Mouse (Mus musculus): ENCODE measurements around the gene Tbrg1.
A peak's percentile ranks its signal among the peaks of the same experiment; 100 is the strongest.

Gene Tbrg1

DNA sequence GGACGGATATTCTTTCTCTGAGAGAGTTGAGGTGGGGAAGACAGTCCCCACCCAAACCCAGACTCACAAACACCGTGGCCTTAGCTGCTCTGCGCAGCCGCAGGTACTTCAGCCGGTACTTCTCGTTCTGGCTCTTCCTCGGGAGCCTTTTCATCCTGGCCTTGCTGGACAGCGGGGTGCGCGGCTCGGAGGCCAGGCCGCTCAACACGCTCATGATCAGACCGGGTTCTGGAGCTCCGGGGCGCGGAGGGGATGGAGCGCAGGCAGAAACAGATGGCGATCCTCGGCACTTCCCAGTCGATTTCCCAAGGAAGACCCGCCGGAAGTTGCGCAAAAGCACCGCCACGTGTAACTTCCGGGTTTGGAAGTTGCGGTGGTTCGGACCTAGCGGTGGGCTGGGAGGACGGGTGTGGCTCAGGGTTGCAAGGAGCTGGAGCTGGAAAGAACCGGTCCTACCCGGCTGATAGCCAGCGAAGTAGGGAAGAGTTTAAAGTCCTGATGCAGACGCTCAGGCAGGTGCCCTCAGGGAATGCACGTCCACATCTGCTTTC is at the start of gene Tbrg1:
Gene Tbrg1, minus strand, starts transcription at position 382 of the 551 bp plus-strand sequence.
- DNase-seq (ENCODE audit: low spot score in 2 of 2) = peak; percentile 83 to 88

- DNase-seq (ENCODE audit: low spot score in 2 of 2) = no peak
Measured at GRCm38 (mm10) chr9:37689970-37690686, 33.0 kb upstream of the Tbrg1 start.

DNA sequence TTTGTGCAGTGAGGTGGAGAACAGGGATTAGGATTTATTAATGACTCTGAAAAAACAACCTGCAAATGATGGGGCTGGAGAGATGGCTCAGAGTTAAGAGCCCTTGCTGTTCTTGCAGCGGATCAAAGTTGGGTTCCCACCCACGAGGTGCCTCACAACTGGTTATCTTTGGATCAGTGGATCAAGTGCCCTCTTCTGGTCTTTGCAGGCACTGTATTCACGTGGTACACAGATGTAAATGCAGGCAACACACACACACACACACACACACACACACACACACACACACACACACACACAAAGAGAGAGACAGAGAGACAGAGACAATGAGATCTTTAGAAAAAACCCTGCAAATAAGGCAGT is 30.8 kb upstream of the Tbrg1 start:
- no peak for DNase-seq (ENCODE audit: low spot score in 2 of 2)

DNA sequence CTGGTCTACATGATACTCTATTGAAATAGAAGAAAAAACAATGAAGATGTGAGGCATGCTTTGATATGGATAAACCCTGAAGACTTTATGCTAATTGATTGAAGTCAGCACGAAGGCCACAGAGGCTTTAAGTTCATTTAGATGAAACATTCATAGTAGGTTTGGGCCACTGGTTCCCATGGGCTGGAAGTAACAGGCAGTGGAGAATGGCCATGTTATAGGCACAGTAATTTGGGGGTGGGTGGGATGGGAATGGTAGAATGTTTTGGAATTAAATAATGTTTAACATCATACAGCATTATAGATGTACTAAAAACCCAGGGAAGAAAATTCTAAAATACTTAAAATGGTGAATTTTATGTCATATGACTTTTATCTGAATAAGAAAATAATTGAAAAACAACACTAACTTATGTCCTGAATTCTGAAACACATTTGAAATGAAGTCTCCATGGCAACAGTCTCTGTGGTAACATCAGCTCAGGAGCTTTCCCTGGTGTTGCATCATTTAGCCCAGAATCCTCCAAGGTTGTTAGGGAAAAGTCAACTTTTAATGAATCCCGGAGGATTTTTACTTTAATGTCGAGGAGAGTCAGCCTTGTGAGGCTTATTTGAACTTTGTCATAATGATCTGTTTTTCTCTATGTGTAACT is 30.3 kb upstream of the Tbrg1 start:
- no peak for DNase-seq (ENCODE audit: low spot score in 2 of 2)

DNA sequence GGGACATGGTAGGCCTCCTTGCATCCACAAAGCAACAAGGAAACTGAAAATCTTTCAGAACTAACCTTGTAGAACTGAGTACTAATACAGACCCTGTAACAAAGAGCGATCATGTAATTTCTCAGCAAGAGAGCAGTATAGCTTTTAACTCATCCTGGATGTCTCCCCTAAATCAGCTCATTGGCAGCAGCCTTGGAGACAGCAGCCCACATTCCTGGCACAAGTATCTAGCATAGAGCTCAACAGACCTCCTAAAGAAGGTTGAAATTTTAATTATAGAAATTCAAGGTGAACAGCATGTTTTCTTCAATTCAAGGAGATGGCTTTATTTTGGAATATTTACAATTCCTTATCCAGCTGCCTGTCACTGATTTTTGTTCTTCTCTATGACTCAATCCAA is 24.0 kb upstream of the Tbrg1 start:
- DNase-seq (ENCODE audit: low spot score in 2 of 2) = no peak

- DNase-seq (ENCODE audit: low spot score in 2 of 2) = no peak
Measured at GRCm38 (mm10) chr9:37675287-37675686, 18.2 kb upstream of the Tbrg1 start.

GRCm38 (mm10) chr9:37670261-37670660 is 13.1 kb upstream of the Tbrg1 start:
- no peak for DNase-seq (ENCODE audit: low spot score in 2 of 2)

DNA sequence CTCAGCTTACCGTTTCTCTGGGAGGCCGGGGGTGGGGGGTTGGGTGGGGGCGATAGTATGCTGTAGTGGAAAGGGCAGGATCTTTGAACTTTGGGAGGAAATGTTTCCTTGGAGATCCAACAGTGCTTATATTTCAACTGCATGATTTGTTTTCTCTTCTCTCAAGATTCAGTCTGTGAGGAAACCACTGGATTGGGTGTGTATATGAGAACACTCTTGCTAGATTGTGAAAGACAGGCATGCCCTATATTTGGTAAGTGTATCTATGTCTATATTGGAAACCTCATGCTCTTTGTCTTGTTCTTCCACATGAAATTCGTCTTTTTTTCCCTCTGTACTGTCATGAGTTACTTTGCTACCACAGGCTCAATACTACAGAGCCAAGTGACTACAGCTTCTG is 12.6 kb upstream of the Tbrg1 start:
- DNase-seq (ENCODE audit: low spot score in 2 of 2) = no peak

DNA sequence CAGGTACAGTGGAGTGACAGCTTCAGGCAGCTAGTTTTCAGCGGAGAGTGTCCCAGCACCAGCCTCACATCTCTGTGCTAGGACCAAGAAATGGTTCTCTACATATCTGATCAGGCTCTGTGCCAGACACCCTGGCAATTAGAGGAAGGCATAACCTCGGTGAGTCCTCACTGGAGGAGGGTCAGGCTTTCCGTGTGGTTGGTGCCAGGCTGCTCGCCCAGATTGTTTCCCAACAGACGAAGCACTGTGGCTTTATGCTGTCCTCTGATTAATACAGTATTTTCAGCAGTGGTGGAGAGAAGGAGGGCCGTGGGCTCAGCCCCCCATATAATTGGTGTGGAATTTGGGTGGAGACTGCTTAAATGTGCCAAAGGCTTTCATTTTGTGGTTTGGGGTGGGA is 12.0 kb upstream of the Tbrg1 start, which contains the start of gene Panx3:
Gene Panx3, minus strand, starts transcription at position 121 of the 400 bp plus-strand sequence.
- no peak for DNase-seq (ENCODE audit: low spot score in 2 of 2)

DNA sequence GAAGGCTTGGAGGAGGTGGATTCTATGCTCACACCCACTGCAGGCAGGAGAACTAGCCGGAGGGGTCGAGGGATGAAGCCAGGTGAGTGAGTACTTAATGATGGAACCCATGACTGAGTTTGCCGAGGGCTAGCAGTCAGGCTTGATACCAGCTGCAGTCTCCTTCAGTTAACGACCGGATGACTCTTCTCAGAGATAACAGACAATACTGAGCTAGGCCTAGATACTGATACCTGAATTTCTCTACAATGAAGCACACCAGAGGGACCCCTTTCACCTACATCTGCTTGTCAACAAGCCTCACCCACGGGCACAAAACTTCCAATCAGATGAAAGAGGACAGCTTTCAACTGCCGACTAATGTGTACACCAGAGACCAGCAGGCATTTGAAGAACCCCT is 8.9 kb upstream of the Tbrg1 start:
- no peak for DNase-seq (ENCODE audit: low spot score in 2 of 2)

DNA sequence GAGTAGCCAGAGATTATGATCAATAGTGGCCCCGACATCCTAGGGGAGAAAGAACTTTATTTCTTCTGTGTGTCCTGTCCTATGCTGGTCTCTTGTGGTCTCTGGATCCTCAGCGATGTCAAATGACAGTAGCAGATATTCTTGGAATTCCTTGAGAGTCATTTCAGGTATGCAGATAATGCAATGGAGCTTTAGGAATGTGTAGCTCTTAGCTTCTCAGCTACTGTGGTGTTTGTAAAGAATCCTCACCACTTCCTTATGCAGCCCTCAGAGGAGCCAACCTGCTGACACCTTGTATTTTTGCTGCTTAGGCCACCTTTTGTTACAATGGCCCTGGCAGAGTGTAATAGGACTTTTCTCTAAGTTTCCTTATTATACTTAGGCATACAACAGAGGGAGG is 7.5 kb upstream of the Tbrg1 start:
- no peak for DNase-seq (ENCODE audit: low spot score in 2 of 2)

- DNase-seq (ENCODE audit: low spot score in 2 of 2) = no peak
Measured at GRCm38 (mm10) chr9:37663210-37663609, 6.1 kb upstream of the Tbrg1 start.

GRCm38 (mm10) chr9:37659413-37659812 is 2.3 kb upstream of the Tbrg1 start:
- no peak for DNase-seq (ENCODE audit: low spot score in 2 of 2)

DNA sequence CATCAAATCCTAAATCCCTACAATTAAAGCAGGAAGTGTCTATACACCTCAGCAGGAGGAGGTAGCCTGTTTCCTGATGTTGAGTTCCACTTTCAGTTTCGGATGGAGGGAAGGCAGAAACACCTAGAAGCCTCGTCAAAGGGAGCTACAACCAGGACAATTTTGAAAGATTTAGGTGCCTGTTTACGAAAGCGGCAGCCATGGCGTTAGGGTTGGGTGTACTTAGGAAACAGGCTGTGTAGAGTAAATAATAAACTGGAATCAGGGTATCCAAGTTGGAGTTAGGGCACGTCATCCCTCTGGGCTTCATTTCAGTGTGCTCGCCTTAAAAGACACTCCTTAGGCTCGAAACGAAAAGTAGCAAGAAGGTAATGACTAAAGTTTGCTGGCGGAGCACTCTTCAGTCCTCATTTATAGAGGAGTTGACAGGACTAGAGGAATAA is 652 bp downstream of the Tbrg1 start:
- peak in 1 of 2 experiments; percentile 1 for DNase-seq (ENCODE audit: low spot score in 2 of 2)

- DNase-seq (ENCODE audit: low spot score in 2 of 2) = no peak
Measured at GRCm38 (mm10) chr9:37655961-37656360, 1.2 kb downstream of the Tbrg1 start.

GRCm38 (mm10) chr9:37653836-37654235 is 3.3 kb downstream of the Tbrg1 start:
- no peak for DNase-seq (ENCODE audit: low spot score in 2 of 2)

GRCm38 (mm10) chr9:37650639-37651038 is 6.5 kb downstream of the Tbrg1 start:
- no peak for DNase-seq (ENCODE audit: low spot score in 2 of 2)

DNA sequence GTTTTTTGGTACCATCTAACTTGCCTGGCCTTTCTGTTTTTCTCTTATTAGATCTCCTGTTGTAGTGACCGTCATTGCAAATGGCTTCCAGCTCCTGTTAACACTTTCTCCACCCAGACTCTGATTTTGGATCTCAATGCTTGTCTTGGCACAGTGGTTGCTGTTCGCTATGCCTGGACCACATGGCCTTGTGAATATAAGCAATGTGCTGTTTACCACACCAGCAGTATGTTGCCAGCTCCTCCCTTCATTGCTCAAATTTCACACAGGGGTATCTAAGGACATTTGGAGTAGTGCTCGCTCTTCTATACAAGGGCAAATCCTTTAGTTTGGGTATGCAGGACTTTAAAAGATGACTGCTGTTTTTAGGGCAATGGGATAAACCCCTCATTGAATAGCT is 10.9 kb downstream of the Tbrg1 start:
- no peak for DNase-seq (ENCODE audit: low spot score in 2 of 2)

DNA sequence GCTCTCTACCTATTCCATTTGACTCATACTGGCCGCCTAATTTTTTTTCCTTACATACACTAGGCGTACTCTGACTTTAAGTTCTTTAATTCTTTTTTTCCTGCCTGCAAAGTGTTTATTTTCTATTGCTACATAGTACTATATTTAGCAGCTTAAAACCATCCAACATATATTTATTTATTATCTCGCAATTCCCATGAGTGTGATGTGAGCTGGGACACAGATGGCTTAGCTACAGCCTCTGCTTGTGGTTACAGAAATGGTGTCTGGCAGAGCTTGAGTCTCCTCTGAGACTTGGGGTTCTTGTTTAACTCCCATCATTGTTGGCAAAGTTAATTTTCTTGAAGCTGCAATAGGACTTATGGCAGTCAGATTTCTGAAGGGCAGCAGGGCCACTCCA is 18.4 kb downstream of the Tbrg1 start:
- no peak for DNase-seq (ENCODE audit: low spot score in 2 of 2)

GRCm38 (mm10) chr9:37636800-37637542 is 20.1 kb downstream of the Tbrg1 start:
- DNase-seq (ENCODE audit: low spot score in 2 of 2) = no peak

DNA sequence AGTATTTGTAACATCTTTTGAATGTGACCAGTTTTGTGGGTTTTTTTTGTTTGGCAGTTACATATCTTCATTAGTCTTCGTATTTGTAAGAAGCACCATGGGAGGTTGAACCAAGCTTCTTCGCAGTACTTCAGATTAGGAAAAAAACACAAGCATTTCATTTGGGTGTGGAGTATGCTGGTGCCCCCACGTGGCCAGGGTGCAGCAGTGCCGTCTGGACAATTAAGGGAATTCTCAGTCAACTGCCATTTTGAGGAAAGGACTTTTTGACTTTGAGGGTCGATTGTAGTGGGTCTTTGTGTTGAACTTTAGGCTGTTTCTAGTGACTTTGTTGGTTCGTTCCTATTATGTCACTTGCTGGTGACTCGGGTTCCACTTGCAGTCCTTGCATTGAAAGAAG is 20.8 kb downstream of the Tbrg1 start:
- peak; percentile 25 to 33 for DNase-seq (ENCODE audit: low spot score in 2 of 2)

- DNase-seq (ENCODE audit: low spot score in 2 of 2) = no peak
Measured at GRCm38 (mm10) chr9:37634269-37634668, 22.8 kb downstream of the Tbrg1 start.

Data from urinary bladder, postnatal 36 days (tissue).